Mouse (Mus musculus) embryonic facial prominence, embryonic 14.5 days (tissue): ENCODE data around the gene Nprl2. TPM values are rescaled to one million over a fixed set of nuclear protein-coding genes. Genes with fewer than 3 reads are reported as not detected.

Experiments
- ATAC-seq: fragments of 200-750 bp; cut with Nextera tagmentation; 2 replicates; pipeline ENCODE4 v1.8.0; 2017; ENCODE audit warnings: low read depth, moderate number of reproducible peaks, moderate TSS enrichment
- DNase-seq: peaks from one replicate; pipeline ENCODE4 v3.0.0-alpha.2; 2015; ENCODE audit warnings: low spot score
- H3K27ac ChIP-seq: fragments of 300-500 bp; sonication (generic); replicated peaks from 2 replicates; pipeline ENCODE4 v1.5.1; 2014; ENCODE audit warnings: low read depth, mild to moderate bottlenecking, low read length, moderate library complexity
- H3K27me3 ChIP-seq: fragments of 300-500 bp; sonication (generic); replicated peaks from 2 replicates; pipeline ENCODE4 v1.6.1; 2014; ENCODE audit warnings: low read length; ENCODE audit not compliant: control insufficient read depth, insufficient read depth
- H3K36me3 ChIP-seq: fragments of 300-500 bp; sonication (generic); 2 replicates; pipeline ENCODE4 v1.6.1; 2014; ENCODE audit warnings: low read length, mixed read lengths; ENCODE audit not compliant: control insufficient read depth, insufficient read depth
- H3K4me1 ChIP-seq: fragments of 300-500 bp; sonication (generic); 2 replicates; pipeline ENCODE4 v1.6.1; 2014; ENCODE audit warnings: antibody characterized with exemption, low read length; ENCODE audit not compliant: control insufficient read depth, insufficient read depth
- H3K4me2 ChIP-seq: fragments of 300-500 bp; sonication (generic); 2 replicates; pipeline ENCODE4 v1.6.1; 2014; ENCODE audit warnings: low read depth, mild to moderate bottlenecking, low read length, moderate library complexity, mixed read lengths
- H3K4me3 ChIP-seq: fragments of 300-500 bp; sonication (generic); 2 replicates; pipeline ENCODE4 v1.5.1; 2014; ENCODE audit warnings: low read depth, mild to moderate bottlenecking, low read length
- H3K9ac ChIP-seq: fragments of 300-500 bp; sonication (generic); 2 replicates; pipeline ENCODE4 v1.6.1; 2014; ENCODE audit warnings: low read depth, mild to moderate bottlenecking, low read length, moderate library complexity, mixed read lengths
- H3K9me3 ChIP-seq: fragments of 300-500 bp; sonication (generic); 2 replicates; pipeline ENCODE4 v1.6.1; 2016; ENCODE audit warnings: low read length; ENCODE audit not compliant: control insufficient read depth
- WGBS: fragments of 180-500 bp; shearing (Covaris S2); extraction: QIAGEN DNeasy Blood & Tissue Kit; methylation state at CpG from one replicate; pipeline ENCODE4 v1.1.7; 2014; 5-methylcytosine and 5-hydroxymethylcytosine counted together
- polyA plus RNA-seq: library from polyadenylated mRNA; unstranded; fragments of >200 nt; fragmentation: Nextera tagmentation; extraction: Ambion mirVana; gene quantifications from 2 replicates; pipeline ENCODE4 v1.2.1, GENCODE M21; 2014

Gene Nprl2
- polyA plus RNA-seq, 1 experiment from 2014 or later = 35.4 TPM

- Histone ChIP-seq H3K36me3 (peaks cover 41% of the 10 kb centered on the region), H3K4me1 (peaks cover 32% of the 10 kb centered on the region), H3K27me3 (no peaks in the 10 kb centered on the region), H3K9ac (no peak overlapping the region), H3K4me2 (0 out of 2 replicates have a peak overlapping the region, but pooled peaks have one; percentile 63), H3K9me3 (no peaks in the 10 kb centered on the region), H3K27ac (peak overlapping the region; percentile 88), H3K4me3 (no peak overlapping the region)
- ATAC-seq = no peak
- no peak for DNase-seq
- whole genome bisulfite sequencing = 51% methylated on average over 3 of the region's 3 CpGs
Measured at GRCm38 (mm10) chr9:107566855-107567254, 24.8 kb downstream of the Nprl2 start.

- no peaks in the 10 kb centered on the region for H3K9me3 ChIP-seq
- H3K27me3 ChIP-seq = no peaks in the 10 kb centered on the region
- DNase-seq = no peak
- peak within 1 kb of the TSS; percentile 63 for H3K4me2 ChIP-seq
- peak within 1 kb of the TSS; percentile 88 for H3K27ac ChIP-seq
- WGBS = 9% methylated on average over 18 of the region's 18 CpGs
- H3K36me3 ChIP-seq = peaks cover 45% of the 10 kb centered on the region
- no peak for ATAC-seq
- H3K4me3 ChIP-seq = peak within 1 kb of the TSS; percentile 52
- H3K9ac ChIP-seq = peak within 1 kb of the TSS; percentile 66
- peaks cover 32% of the 10 kb centered on the region for H3K4me1 ChIP-seq
Measured at GRCm38 (mm10) chr9:107567702-107568319, 25.8 kb downstream of the Nprl2 start, which contains the start of gene Hyal2. TSS of gene Hyal2 (plus strand) at chr9:107567945.

- Histone ChIP-seq H3K4me2 (peak overlapping the region; percentile 63), H3K4me1 (peaks cover 31% of the 10 kb centered on the region), H3K4me3 (peak overlapping the region; percentile 52), H3K9me3 (no peaks in the 10 kb centered on the region), H3K27me3 (no peaks in the 10 kb centered on the region), H3K27ac (peak overlapping the region; percentile 88), H3K9ac (peak overlapping the region; percentile 66), H3K36me3 (peaks cover 53% of the 10 kb centered on the region)
- DNase-seq = peak; percentile 95
- under 1% methylated on average over 41 of the region's 41 CpGs for WGBS
- ATAC-seq = peak; percentile 87
Measured at GRCm38 (mm10) chr9:107568331-107569261, 26.6 kb downstream of the Nprl2 start.

GRCm38 (mm10) chr9:107569270-107569669, 27.2 kb downstream of the Nprl2 start:
- WGBS = 0% methylated on average over 16 of the region's 23 CpGs
- Histone ChIP-seq H3K4me1 (peaks cover 24% of the 10 kb centered on the region), H3K9ac (peak overlapping the region; percentile 66), H3K4me3 (peak overlapping the region; percentile 52), H3K4me2 (peak overlapping the region; percentile 63), H3K36me3 (peaks cover 56% of the 10 kb centered on the region), H3K27ac (peak overlapping the region; percentile 88), H3K9me3 (no peaks in the 10 kb centered on the region), H3K27me3 (no peaks in the 10 kb centered on the region)
- peak; percentile 5 for ATAC-seq
- DNase-seq = no peak

- H3K4me1 ChIP-seq = peaks cover 24% of the 10 kb centered on the region
- no peaks in the 10 kb centered on the region for H3K27me3 ChIP-seq
- H3K36me3 ChIP-seq = peaks cover 56% of the 10 kb centered on the region
- H3K27ac ChIP-seq = peak overlapping the region; percentile 88; the same call in 1 of the 2 replicates
- peak overlapping the region; percentile 66 for H3K9ac ChIP-seq
- H3K4me3 ChIP-seq = peak overlapping the region; percentile 52
- no peak for DNase-seq
- WGBS = 41% methylated on average over 13 of the region's 13 CpGs
- H3K4me2 ChIP-seq = peak overlapping the region; percentile 63
- no peaks in the 10 kb centered on the region for H3K9me3 ChIP-seq
- ATAC-seq = no peak
Measured at GRCm38 (mm10) chr9:107570016-107570415, 28.0 kb downstream of the Nprl2 start.

GRCm38 (mm10) chr9:107570845-107571244, 28.8 kb downstream of the Nprl2 start:
- Histone ChIP-seq H3K4me3 (peak overlapping the region; percentile 52; the same call in 1 of the 2 replicates), H3K27me3 (no peaks in the 10 kb centered on the region), H3K9ac (peak overlapping the region; percentile 66), H3K4me1 (peaks cover 24% of the 10 kb centered on the region), H3K9me3 (no peaks in the 10 kb centered on the region), H3K27ac (no peak overlapping the region), H3K36me3 (peaks cover 50% of the 10 kb centered on the region), H3K4me2 (peak overlapping the region; percentile 63)
- DNase-seq = no peak
- 94% methylated on average over 21 of the region's 21 CpGs for WGBS
- no peak for ATAC-seq

- Histone ChIP-seq H3K4me1 (peaks cover 28% of the 10 kb centered on the region), H3K27ac (no peak overlapping the region), H3K9me3 (no peaks in the 10 kb centered on the region), H3K27me3 (no peaks in the 10 kb centered on the region), H3K36me3 (peaks cover 44% of the 10 kb centered on the region), H3K4me3 (no peak overlapping the region), H3K9ac (0 out of 2 replicates have a peak overlapping the region, but pooled peaks have one; percentile 20), H3K4me2 (no peak overlapping the region)
- ATAC-seq = no peak
- DNase-seq = no peak
- WGBS = 95% methylated on average over 22 of the region's 22 CpGs
Measured at GRCm38 (mm10) chr9:107571534-107572326, 29.7 kb downstream of the Nprl2 start.

- H3K4me3 ChIP-seq = no peak overlapping the region
- H3K9ac ChIP-seq = no peak overlapping the region
- 94% methylated on average over 2 of the region's 2 CpGs for WGBS
- peaks cover 28% of the 10 kb centered on the region for H3K4me1 ChIP-seq
- no peak for DNase-seq
- no peak for ATAC-seq
- no peaks in the 10 kb centered on the region for H3K27me3 ChIP-seq
- H3K36me3 ChIP-seq = peaks cover 44% of the 10 kb centered on the region
- H3K9me3 ChIP-seq = no peaks in the 10 kb centered on the region
- H3K4me2 ChIP-seq = no peak overlapping the region
- no peak overlapping the region for H3K27ac ChIP-seq
Measured at GRCm38 (mm10) chr9:107572327-107572662, 30.3 kb downstream of the Nprl2 start.
